Mouse (Mus musculus): ENCODE measurements at regions not wholly inside any gene's neighbourhood (a gene's known extent, or its start where the extent isn't known, plus 50 kb on each side); places are given as distances from the start of the nearest gene placed in this dataset.
"Not testable (repeated sequence)": the region's sequence is repeated elsewhere in the genome, so short reads cannot be mapped to it uniquely, and the experiment has no call there.

DNA sequence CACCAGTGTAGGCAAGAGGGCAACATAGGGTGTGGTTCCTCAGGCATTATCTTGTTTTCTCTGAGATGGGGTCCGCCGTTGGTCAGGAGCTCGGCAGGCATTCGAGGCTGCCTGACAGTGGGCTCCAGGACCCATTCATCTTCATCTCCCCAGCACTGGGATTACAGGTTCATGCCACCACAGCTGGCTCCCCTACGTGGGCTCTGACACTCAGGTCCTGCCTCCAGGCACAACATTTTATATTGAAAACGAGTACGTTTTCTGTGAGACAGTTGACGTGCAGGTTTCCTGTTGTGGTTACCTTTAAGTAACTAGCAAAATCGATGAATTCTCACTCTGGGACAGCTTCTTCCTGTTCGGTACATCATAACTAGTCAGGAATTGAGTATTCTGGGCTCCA lies 157.3 kb upstream of the Arglu1 start:
- Histone ChIP-seq H3K79me2 (ENCODE audit: control insufficient read depth, insufficient read depth) (no peaks in the 10 kb centered on the region), H3K4me2 (ENCODE audit: low read depth) (no peak overlapping the region), H3K4me3 (no peak overlapping the region), H3K27me3 (ENCODE audit: control insufficient read depth, insufficient read depth, insufficient read length) (no peaks in the 10 kb centered on the region), H3K36me3 (ENCODE audit: control insufficient read depth, insufficient read depth) (no peaks in the 10 kb centered on the region), H3ac (ENCODE audit: control insufficient read depth, insufficient read length) (no peak overlapping the region)
- no peak for TF ChIP-seq SRF (IDR thresholded peaks at IDR 0.05; ENCODE audit: control insufficient read depth, insufficient read length, low read depth)
- no peak for TF ChIP-seq POLR2AphosphoS2 (IDR thresholded peaks at IDR 0.05; ENCODE audit: insufficient read length, low read depth)
- no peak for TF ChIP-seq TCF3 (IDR thresholded peaks at IDR 0.05; ENCODE audit: insufficient read length, low read depth)
- TF ChIP-seq E2F4 (IDR thresholded peaks at IDR 0.05; ENCODE audit: insufficient read depth), result no peak
- TF ChIP-seq MYOD1 (IDR thresholded peaks at IDR 0.05; ENCODE audit: control insufficient read depth in 1 of 3, insufficient read length in 2 of 3, low read depth in 2 of 3), result no peak
- no peak for TF ChIP-seq USF1 (IDR thresholded peaks at IDR 0.05; ENCODE audit: low read depth)

DNA sequence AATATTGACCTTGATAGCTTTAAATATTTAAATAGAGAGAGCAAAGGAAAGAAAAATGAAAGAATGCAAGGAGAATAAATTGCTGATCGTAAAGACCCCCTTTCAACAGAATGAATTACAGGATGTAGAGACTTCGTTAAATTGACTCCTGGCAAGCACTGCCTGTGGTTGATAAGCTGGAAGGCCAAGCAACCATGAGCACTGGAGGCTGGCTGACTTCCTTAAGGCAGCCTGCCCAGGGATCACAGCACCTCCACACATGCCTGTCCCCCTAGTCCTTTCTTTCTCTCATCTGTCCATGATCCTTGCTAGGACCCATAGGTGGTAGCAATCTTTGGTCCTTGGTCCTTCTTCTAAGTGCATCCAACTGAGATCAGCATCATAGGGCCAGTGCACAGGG lies 152.0 kb upstream of the Arglu1 start:
- Histone ChIP-seq H3K79me2 (ENCODE audit: control insufficient read depth, insufficient read depth) (no peaks in the 10 kb centered on the region), H3K36me3 (ENCODE audit: control insufficient read depth, insufficient read depth) (no peaks in the 10 kb centered on the region), H3ac (ENCODE audit: control insufficient read depth, insufficient read length) (no peak overlapping the region), H3K27me3 (ENCODE audit: control insufficient read depth, insufficient read depth, insufficient read length) (no peaks in the 10 kb centered on the region), H3K4me3 (no peak overlapping the region), H3K4me2 (ENCODE audit: low read depth) (no peak overlapping the region)
- TF ChIP-seq CEBPB (IDR thresholded peaks at IDR 0.05; ENCODE audit: insufficient read depth, poor library complexity, severe bottlenecking) (no peak), MAX (IDR thresholded peaks at IDR 0.05; ENCODE audit: low read depth) (no peak), REST (IDR thresholded peaks at IDR 0.05; ENCODE audit: insufficient read depth, insufficient read length) (no peak), SRF (IDR thresholded peaks at IDR 0.05; ENCODE audit: control insufficient read depth, insufficient read length, low read depth) (no peak), MYOG (IDR thresholded peaks at IDR 0.05; ENCODE audit: control insufficient read depth in 1 of 3, insufficient read depth in 1 of 3, insufficient read length in 2 of 3, low read depth in 2 of 3) (no peak), POLR2A (IDR thresholded peaks at IDR 0.05; ENCODE audit: insufficient read length, low read depth) (no peak), TCF3 (IDR thresholded peaks at IDR 0.05; ENCODE audit: insufficient read length, low read depth) (no peak), TCF12 (IDR thresholded peaks at IDR 0.05; ENCODE audit: insufficient read depth, poor library complexity, severe bottlenecking) (no peak), MYOD1 (IDR thresholded peaks at IDR 0.05; ENCODE audit: control insufficient read depth in 1 of 3, insufficient read length in 2 of 3, low read depth in 2 of 3) (no peak), E2F4 (IDR thresholded peaks at IDR 0.05; ENCODE audit: insufficient read depth) (no peak), USF1 (IDR thresholded peaks at IDR 0.05; ENCODE audit: low read depth) (no peak), POLR2AphosphoS2 (IDR thresholded peaks at IDR 0.05; ENCODE audit: insufficient read length, low read depth) (no peak)

DNA sequence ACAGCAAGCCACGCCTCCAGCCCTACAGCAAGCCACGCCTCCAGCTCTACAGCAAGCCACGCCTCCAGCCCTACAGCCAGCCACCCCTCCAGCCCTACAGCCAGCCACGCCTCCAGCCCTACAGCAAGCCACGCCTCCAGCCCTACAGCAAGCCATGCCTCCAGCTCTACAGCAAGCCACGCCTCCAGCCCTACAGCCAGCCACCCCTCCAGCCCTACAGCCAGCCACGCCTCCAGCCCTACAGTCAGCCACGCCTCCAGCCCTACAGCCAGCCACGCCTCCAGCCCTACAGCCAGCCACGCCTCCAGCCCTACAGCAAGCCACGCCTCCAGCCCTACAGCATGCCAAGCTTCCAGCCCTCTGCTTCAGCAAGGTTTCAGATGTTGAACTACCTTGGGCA lies 145.8 kb upstream of the Arglu1 start:
- not testable (repeated sequence) for H3K4me3 ChIP-seq; H3K27me3 ChIP-seq (ENCODE audit: control insufficient read depth, insufficient read depth, insufficient read length)

GRCm38 (mm10) chr8:8831306-8831705 lies 141.0 kb upstream of the Arglu1 start:
- Histone ChIP-seq H3K27me3 (ENCODE audit: control insufficient read depth, insufficient read depth, insufficient read length) (no peaks in the 10 kb centered on the region), H3K36me3 (ENCODE audit: control insufficient read depth, insufficient read depth) (no peaks in the 10 kb centered on the region), H3ac (ENCODE audit: control insufficient read depth, insufficient read length) (no peak overlapping the region), H3K4me2 (ENCODE audit: low read depth) (no peak overlapping the region), H3K4me3 (no peak overlapping the region), H3K79me2 (ENCODE audit: control insufficient read depth, insufficient read depth) (no peaks in the 10 kb centered on the region)
- TF ChIP-seq MAX (IDR thresholded peaks at IDR 0.05; ENCODE audit: low read depth) (no peak), POLR2AphosphoS2 (IDR thresholded peaks at IDR 0.05; ENCODE audit: insufficient read length, low read depth) (no peak), USF1 (IDR thresholded peaks at IDR 0.05; ENCODE audit: low read depth) (no peak), TCF12 (IDR thresholded peaks at IDR 0.05; ENCODE audit: insufficient read depth, poor library complexity, severe bottlenecking) (no peak), REST (IDR thresholded peaks at IDR 0.05; ENCODE audit: insufficient read depth, insufficient read length) (no peak), SRF (IDR thresholded peaks at IDR 0.05; ENCODE audit: control insufficient read depth, insufficient read length, low read depth) (no peak), CEBPB (IDR thresholded peaks at IDR 0.05; ENCODE audit: insufficient read depth, poor library complexity, severe bottlenecking) (no peak), TCF3 (IDR thresholded peaks at IDR 0.05; ENCODE audit: insufficient read length, low read depth) (no peak), MYOG (IDR thresholded peaks at IDR 0.05; ENCODE audit: control insufficient read depth in 1 of 3, insufficient read depth in 1 of 3, insufficient read length in 2 of 3, low read depth in 2 of 3) (no peak), POLR2A (IDR thresholded peaks at IDR 0.05; ENCODE audit: insufficient read length, low read depth) (no peak), MYOD1 (IDR thresholded peaks at IDR 0.05; ENCODE audit: control insufficient read depth in 1 of 3, insufficient read length in 2 of 3, low read depth in 2 of 3) (no peak), E2F4 (IDR thresholded peaks at IDR 0.05; ENCODE audit: insufficient read depth) (no peak)

More for the DNA sequence above, 145.8 kb upstream of the Arglu1 start:
- H3K4me2 ChIP-seq (ENCODE audit: low read depth); H3K36me3 ChIP-seq (ENCODE audit: control insufficient read depth, insufficient read depth); H3K79me2 ChIP-seq (ENCODE audit: control insufficient read depth, insufficient read depth); H3ac ChIP-seq (ENCODE audit: control insufficient read depth, insufficient read length): not testable (repeated sequence)

DNA sequence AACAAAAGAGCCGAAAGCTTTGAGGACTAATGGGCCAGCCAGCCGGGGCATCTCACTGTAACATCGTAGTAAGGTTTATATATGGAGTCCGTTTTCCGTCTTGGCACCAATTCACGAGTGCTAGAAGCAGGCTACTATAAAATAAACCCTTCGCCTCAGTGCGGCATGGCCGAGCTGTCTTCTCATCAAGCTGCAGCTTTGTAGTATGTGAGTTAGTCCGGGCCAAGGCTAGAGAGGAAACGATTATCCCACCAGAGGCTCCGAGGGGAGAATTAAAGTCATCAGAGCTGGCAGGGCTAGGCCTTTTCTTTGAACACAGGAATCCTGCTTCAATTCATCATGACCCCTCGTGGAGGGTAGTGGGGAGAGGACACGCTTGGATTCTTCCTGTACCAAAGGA lies 138.9 kb upstream of the Arglu1 start:
- TF ChIP-seq TCF12 (IDR thresholded peaks at IDR 0.05; ENCODE audit: insufficient read depth, poor library complexity, severe bottlenecking) (no peak), POLR2AphosphoS2 (IDR thresholded peaks at IDR 0.05; ENCODE audit: insufficient read length, low read depth) (no peak), POLR2A (IDR thresholded peaks at IDR 0.05; ENCODE audit: insufficient read length, low read depth) (no peak), USF1 (IDR thresholded peaks at IDR 0.05; ENCODE audit: low read depth) (no peak), MAX (IDR thresholded peaks at IDR 0.05; ENCODE audit: low read depth) (no peak), SRF (IDR thresholded peaks at IDR 0.05; ENCODE audit: control insufficient read depth, insufficient read length, low read depth) (no peak), E2F4 (IDR thresholded peaks at IDR 0.05; ENCODE audit: insufficient read depth) (no peak), MYOD1 (IDR thresholded peaks at IDR 0.05; ENCODE audit: control insufficient read depth in 1 of 3, insufficient read length in 2 of 3, low read depth in 2 of 3) (no peak), CEBPB (IDR thresholded peaks at IDR 0.05; ENCODE audit: insufficient read depth, poor library complexity, severe bottlenecking) (no peak), TCF3 (IDR thresholded peaks at IDR 0.05; ENCODE audit: insufficient read length, low read depth) (no peak), REST (IDR thresholded peaks at IDR 0.05; ENCODE audit: insufficient read depth, insufficient read length) (no peak), MYOG (IDR thresholded peaks at IDR 0.05; ENCODE audit: control insufficient read depth in 1 of 3, insufficient read depth in 1 of 3, insufficient read length in 2 of 3, low read depth in 2 of 3) (no peak)
- no peaks in the 10 kb centered on the region for H3K36me3 ChIP-seq (ENCODE audit: control insufficient read depth, insufficient read depth)
- H3K79me2 ChIP-seq (ENCODE audit: control insufficient read depth, insufficient read depth), result no peaks in the 10 kb centered on the region
- no peak overlapping the region for H3K4me3 ChIP-seq
- H3ac ChIP-seq (ENCODE audit: control insufficient read depth, insufficient read length), result no peak overlapping the region
- H3K4me2 ChIP-seq (ENCODE audit: low read depth), result no peak overlapping the region
- no peaks in the 10 kb centered on the region for H3K27me3 ChIP-seq (ENCODE audit: control insufficient read depth, insufficient read depth, insufficient read length)
